Mouse (Mus musculus) CD8-positive naive resting alpha-beta T cell, adult 57 days (primary cell): ENCODE data around the gene Cox10. TPM values are rescaled to one million over a fixed set of nuclear protein-coding genes. Genes with fewer than 3 reads are reported as not detected.

ENCODE experiments used
- total RNA-seq: library from RNA; stranded (reverse); gene quantifications from one replicate; pipeline ENCODE4 v1.2.4, GENCODE M21; 2023

Cox10 gene
- total RNA-seq: 30.0 TPM

DNA sequence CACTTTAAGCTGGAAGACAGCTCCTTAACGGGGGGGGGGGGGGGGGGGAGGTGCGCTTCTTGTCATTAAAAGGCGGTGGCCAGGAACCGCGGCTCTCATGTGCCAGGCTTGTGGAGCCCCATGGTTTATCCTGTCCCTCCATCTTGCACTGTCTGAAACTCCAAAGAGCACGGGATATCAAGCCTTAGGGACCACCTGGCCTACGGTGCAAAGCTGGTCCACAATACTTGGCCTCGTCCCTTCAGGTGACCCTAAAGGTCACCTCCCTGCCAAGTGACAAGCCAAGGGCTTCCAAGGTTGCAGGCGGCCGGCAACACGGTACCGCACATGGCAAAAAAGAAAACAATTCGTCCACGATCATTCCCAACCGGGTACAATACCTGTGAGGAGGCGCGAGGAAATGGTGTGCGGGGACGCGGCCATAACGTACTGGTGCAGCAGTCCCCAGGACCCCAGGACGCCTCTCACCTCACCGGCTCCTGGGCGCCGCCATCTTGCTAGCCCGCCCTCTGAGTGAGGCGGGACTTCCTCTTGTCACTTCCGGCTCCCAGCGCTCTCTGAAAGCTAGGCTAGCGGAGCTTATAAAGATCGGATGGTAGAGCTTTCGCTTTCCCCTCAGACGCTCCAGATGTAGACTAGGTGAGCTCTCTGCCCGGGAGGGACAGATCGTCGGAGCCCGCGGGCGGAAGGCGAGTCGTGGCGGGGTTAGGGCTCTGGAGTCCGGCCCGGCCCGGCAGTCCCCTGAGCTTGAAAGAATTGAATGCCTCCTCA, at the start of gene Cox10:
TSS of gene Cox10 (minus strand) at position 513 of the 771 bp plus-strand sequence.

DNA sequence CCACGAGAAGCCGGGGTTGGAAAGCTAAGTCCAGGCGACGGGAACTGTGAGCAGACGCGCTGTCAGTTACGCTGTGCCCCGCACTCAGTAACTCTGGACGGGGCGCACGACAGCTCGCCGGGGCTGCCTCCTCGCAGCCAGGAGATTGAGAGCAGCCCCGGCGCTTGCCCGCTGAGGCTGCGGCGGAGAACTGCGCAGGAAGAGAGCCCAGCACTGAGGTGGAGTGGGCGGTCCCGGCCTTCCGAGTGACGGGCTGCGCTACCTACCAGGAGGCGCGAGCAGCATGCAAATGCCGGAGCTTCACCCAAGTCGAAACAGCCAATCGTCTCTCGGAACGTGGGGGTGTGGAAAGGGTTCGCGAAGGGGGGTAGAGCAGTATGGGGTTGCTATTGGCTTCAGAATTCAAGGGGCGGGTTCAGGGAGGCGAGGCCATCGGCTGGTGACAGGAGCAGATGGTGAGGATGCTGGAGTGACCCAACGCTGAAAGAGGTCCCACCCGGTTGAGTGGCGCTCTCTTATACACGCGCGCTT, 157.1 kb downstream of the Cox10 start, which contains the start of gene Hs3st3b1:
TSS of gene Hs3st3b1 (minus strand) at position 200 of the 531 bp plus-strand sequence.

Other genes starting within 250 kb of the Cox10 start
- 26.9 TPM for gene Hs3st3b1, start 157.2 kb downstream of the Cox10 start, total RNA-seq